Mouse (Mus musculus): ENCODE data around the gene Fzr1. TPM values are rescaled to one million over a fixed set of nuclear protein-coding genes. Genes with fewer than 3 reads are reported as not detected.

Gene Fzr1
- polyA plus RNA-seq (2012) = 62.5 and 67.4 TPM in 2 replicates

DNA sequence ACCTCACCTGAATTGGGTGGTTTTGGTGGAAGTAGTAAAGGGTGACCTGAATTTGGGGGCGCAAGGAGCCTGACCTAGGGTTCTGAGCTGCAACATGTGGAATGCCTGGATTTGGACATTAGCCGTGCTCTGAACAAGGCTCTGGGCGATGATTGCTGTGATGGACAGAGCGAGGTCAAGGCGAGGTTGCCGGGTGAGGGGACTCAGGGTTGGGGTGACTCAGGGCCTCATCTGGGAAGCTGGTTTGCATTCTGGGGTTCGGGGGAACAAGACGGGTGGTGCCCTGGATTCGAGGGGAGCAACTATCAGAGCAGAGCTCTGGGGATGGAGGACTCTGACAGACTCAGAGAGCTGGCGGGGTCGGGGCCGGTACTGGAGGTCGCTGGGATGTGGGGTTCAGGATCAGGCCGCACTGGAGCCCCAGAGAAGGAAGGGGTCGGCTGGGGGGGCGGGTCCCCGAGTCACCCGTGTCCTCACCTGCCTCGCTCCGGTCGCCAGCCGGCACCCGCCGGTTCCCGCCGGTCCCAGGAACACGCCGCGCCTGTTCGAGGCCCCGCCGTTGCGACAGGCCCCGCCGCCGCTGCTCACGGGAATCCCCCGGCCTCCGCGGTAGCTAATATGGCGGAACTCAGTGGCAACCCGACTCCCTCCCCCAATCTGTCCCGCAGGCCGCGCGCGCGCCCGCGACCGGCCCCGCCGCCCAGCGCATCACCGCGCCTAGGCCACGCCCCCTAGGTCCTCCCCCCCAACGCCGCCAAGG, at the start of gene Fzr1:
Fzr1 (minus strand) TSS at position 724 of the 760 bp plus-strand sequence.
- Histone ChIP-seq H3K4me1 (ENCODE audit: control insufficient read depth) (peaks cover 85% of the 10 kb centered on the region), H3K36me3 (ENCODE audit: control insufficient read depth) (peaks cover 61% of the 10 kb centered on the region), H3K27me3 (ENCODE audit: control insufficient read depth) (no peaks in the 10 kb centered on the region), H3K9me3 (ENCODE audit: control insufficient read depth, low read length) (no peaks in the 10 kb centered on the region), H3K4me3 (replicated peaks) (peak within 1 kb of the TSS; percentile 90)
- TF ChIP-seq TAL1 (IDR thresholded peaks at IDR 0.05; ENCODE audit: low read length) (no peak), GATA1 (IDR thresholded peaks at IDR 0.05; ENCODE audit: low read length) (no peak)

DNA sequence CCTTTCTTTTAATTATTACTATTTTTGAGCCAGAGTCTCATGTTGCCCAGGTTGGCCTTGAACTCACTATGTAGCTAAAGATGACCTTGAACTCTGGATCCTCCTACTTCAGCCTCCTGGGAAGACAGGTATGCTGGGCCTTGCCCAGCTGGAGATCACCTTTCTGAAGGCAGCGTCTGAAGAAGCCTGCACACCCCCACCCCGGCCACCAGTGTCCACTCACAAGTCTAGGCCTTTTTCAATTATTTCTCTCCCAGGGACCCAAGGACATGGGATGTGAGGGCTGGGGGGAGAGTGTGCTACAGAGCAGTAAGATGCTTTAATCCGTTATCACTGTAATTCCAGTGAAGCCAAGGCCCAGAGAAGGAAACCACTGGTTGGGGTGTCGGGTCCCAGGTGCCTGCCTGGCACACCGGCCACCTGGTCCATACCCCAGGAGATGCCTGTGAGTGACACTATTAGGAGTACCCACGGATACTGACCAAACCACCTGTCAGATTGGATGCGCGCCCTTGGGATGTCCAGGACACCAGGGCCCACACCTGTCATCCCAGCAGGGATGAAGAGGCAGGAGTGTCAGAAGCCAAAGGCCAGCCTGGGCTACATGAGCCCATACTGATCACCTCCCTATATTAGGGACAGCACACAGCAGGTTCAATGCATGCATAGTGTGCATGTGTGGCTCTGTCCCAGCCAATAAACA, 49.6 kb upstream of the Fzr1 start:
- no peak for TF ChIP-seq TAL1 (IDR thresholded peaks at IDR 0.05; ENCODE audit: low read length)
- no peak for TF ChIP-seq GATA1 (IDR thresholded peaks at IDR 0.05; ENCODE audit: low read length)
- Histone ChIP-seq H3K4me1 (ENCODE audit: control insufficient read depth) (peaks cover 41% of the 10 kb centered on the region), H3K4me3 (replicated peaks) (no peak overlapping the region), H3K27me3 (ENCODE audit: control insufficient read depth) (peaks cover 95% of the 10 kb centered on the region), H3K36me3 (ENCODE audit: control insufficient read depth) (no peaks in the 10 kb centered on the region), H3K9me3 (ENCODE audit: control insufficient read depth, low read length) (peaks cover 2% of the 10 kb centered on the region; the same call in 1 of the 2 replicates)

DNA sequence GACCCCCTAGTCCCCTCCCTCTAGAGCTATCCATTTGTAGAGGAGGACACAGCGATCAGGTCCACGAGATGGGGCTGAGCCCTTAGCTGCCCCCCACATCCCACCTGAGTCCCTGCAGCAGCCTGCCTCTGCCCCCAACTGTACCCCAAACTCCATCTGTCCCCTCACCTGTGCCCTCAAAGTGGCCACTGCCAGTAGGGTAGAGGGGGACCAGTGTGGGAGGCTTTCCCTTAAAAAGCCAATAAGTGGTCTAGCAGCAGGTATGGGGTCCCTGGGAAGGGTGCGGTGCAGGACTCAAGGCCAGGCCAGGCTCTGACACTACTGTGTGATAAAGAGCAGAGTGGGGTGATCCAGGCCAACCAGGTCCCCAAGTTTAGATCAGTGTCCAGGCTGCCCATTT, 49.0 kb upstream of the Fzr1 start:
- peaks cover 94% of the 10 kb centered on the region for H3K27me3 ChIP-seq (ENCODE audit: control insufficient read depth)
- H3K4me1 ChIP-seq (ENCODE audit: control insufficient read depth) = peaks cover 36% of the 10 kb centered on the region
- H3K4me3 ChIP-seq (replicated peaks) = no peak overlapping the region

DNA sequence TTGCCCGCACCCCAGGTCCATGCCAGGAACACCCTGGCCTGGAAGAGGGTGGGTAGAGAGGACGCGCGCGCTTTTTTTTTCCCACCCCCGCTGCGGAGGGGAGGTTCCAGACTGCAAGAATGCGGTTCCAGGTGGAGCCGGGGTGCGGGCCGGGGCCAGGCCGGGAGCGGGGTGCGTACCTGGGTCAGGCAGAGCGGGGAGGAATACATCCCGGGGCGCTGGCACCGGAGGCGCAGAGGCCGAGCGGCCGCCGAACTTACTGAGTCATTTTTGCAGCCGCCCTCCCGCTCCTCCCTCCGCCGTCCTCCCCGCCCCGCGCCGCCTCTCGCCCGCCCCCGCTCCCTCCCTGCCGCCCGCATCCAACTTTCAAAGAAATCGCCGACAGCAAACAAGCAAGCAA, 48.6 kb upstream of the Fzr1 start:
- Histone ChIP-seq H3K9me3 (ENCODE audit: control insufficient read depth, low read length) (peaks cover 2% of the 10 kb centered on the region; the same call in 1 of the 2 replicates), H3K27me3 (ENCODE audit: control insufficient read depth) (peaks cover 93% of the 10 kb centered on the region), H3K36me3 (ENCODE audit: control insufficient read depth) (no peaks in the 10 kb centered on the region), H3K4me3 (replicated peaks) (peak overlapping the region; percentile 48), H3K4me1 (ENCODE audit: control insufficient read depth) (peaks cover 35% of the 10 kb centered on the region)
- no peak for TF ChIP-seq TAL1 (IDR thresholded peaks at IDR 0.05; ENCODE audit: low read length)
- TF ChIP-seq GATA1 (IDR thresholded peaks at IDR 0.05; ENCODE audit: low read length) = no peak

More for the DNA sequence above, 49.0 kb upstream of the Fzr1 start:
- peaks cover 2% of the 10 kb centered on the region; the same call in 1 of the 2 replicates for H3K9me3 ChIP-seq (ENCODE audit: control insufficient read depth, low read length)
- no peaks in the 10 kb centered on the region for H3K36me3 ChIP-seq (ENCODE audit: control insufficient read depth)
- no peak for TF ChIP-seq TAL1 (IDR thresholded peaks at IDR 0.05; ENCODE audit: low read length)
- no peak for TF ChIP-seq GATA1 (IDR thresholded peaks at IDR 0.05; ENCODE audit: low read length)

DNA sequence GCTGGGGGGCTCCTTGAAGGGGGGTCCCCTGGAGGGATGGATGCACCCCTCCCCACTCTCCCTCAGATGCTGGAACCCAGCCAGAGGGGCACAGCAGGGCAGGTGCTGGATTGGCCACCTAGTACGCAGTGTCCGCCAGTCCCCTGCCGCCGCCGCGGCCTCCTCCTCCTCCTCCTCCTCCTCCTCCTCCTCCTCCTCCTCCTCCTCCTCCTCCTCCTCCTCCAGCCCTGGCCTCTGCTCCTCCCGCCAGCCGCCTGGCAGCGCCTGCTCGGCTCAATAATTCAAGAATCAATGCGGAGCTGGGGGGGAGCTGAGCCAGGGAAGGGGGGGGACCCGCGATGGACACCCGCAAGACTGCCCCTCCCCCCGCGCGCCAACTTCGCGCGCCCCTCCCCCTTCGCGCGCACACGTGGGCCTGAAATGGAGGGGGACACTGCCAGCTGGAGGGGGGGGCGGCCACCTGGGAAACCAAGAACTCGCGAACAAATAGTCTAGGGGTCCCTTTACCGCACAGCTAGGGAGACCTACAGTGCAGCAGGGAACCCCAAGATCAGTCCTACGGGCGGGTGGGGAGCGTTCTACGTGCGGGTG, 47.9 kb upstream of the Fzr1 start:
- H3K27me3 ChIP-seq (ENCODE audit: control insufficient read depth) = peaks cover 86% of the 10 kb centered on the region
- peaks cover 30% of the 10 kb centered on the region for H3K4me1 ChIP-seq (ENCODE audit: control insufficient read depth)
- TF ChIP-seq TAL1 (IDR thresholded peaks at IDR 0.05; ENCODE audit: low read length) (no peak), GATA1 (IDR thresholded peaks at IDR 0.05; ENCODE audit: low read length) (no peak)
- H3K4me3 ChIP-seq (replicated peaks) = peak overlapping the region; percentile 48
- H3K36me3 ChIP-seq (ENCODE audit: control insufficient read depth) = no peaks in the 10 kb centered on the region
- H3K9me3 ChIP-seq (ENCODE audit: control insufficient read depth, low read length) = no peaks in the 10 kb centered on the region; the same call in 1 of the 2 replicates

DNA sequence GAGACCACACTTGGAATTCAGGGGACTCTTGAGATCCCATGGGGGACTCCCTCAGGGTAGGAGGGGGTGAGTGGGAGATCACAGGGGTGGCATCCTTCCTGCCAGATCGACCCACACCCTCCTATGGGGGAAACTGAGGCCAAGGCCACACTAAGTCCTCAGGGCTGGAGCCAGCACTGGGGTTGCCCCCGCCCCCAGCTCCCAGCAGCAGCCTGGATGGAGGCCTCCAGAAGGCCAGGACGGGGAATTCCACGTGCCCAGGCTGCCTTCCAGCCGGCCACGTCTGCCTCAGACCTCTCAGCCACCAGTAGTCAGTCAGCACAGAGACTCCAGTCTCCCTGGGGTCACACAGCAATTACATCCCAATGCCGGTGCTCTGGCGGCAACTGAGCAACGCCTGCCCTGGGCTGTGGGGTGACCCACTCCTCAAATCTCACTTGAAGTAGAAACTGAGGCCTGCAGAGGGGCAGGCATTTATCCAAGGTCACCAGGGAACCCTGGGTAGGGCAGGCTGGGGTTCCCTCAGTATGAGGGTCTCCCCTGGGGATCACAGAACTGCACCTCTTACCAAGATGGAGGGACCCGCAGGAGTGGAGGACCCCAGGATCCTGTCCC, 47.0 kb upstream of the Fzr1 start:
- Histone ChIP-seq H3K4me3 (replicated peaks) (no peak overlapping the region), H3K9me3 (ENCODE audit: control insufficient read depth, low read length) (no peaks in the 10 kb centered on the region; the same call in 1 of the 2 replicates), H3K36me3 (ENCODE audit: control insufficient read depth) (no peaks in the 10 kb centered on the region; the same call in 1 of the 2 replicates), H3K4me1 (ENCODE audit: control insufficient read depth) (peaks cover 22% of the 10 kb centered on the region), H3K27me3 (ENCODE audit: control insufficient read depth) (peaks cover 77% of the 10 kb centered on the region)
- TF ChIP-seq GATA1 (IDR thresholded peaks at IDR 0.05; ENCODE audit: low read length) = no peak
- no peak for TF ChIP-seq TAL1 (IDR thresholded peaks at IDR 0.05; ENCODE audit: low read length)

DNA sequence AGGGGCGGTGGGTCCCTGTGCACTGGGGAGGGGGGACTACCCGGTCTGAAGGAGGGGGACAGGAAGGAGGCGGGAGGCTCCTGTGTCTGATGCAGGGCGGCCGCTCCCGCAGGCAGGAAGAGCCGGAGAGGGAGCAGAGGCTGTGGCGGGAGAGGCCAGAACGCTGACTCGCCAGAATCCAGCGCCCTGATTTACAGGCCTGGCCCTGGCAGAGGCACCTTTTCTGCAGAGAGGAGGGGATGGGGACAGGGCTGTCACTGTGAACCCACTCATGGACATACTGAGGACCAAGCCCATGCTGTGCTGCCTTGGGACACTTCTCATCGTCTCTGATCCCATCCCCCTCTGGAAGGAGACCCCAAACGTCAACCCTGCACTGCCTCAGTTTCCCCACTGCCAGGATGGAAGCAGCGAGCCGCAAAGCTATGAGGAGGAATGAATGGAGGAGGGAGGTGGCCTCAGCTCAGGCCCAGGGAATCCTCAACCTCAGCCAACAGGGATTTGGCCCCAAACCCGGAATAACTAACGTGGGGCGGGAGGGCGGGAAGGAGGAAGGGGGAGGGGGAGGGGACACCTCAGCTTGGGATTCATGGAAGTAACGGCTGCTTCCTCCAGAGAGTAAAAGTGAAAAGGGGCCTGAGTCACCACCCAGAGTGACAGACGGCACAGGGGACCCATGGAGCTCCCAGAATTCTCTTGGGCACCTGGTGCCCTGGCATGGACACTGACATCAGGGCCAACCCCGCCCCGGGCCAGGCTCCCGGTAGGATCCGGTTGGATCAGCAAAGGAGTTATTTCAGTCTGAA, 46.1 kb upstream of the Fzr1 start:
- Histone ChIP-seq H3K36me3 (ENCODE audit: control insufficient read depth) (no peaks in the 10 kb centered on the region; the same call in 1 of the 2 replicates), H3K4me1 (ENCODE audit: control insufficient read depth) (peaks cover 14% of the 10 kb centered on the region), H3K9me3 (ENCODE audit: control insufficient read depth, low read length) (no peaks in the 10 kb centered on the region; the same call in 1 of the 2 replicates), H3K27me3 (ENCODE audit: control insufficient read depth) (peaks cover 68% of the 10 kb centered on the region), H3K4me3 (replicated peaks) (no peak overlapping the region)
- no peak for TF ChIP-seq GATA1 (IDR thresholded peaks at IDR 0.05; ENCODE audit: low read length)
- no peak for TF ChIP-seq TAL1 (IDR thresholded peaks at IDR 0.05; ENCODE audit: low read length)
